Mouse (Mus musculus) liver, embryonic 14.5 days (tissue): Measurements from ENCODE around the gene Lsm6. TPM values are rescaled to one million over a fixed set of nuclear protein-coding genes. Genes with fewer than 3 reads are reported as not detected.

ENCODE experiments used
- ATAC-seq: fragments of 200-750 bp; cut with Nextera tagmentation; 2 replicates; pipeline ENCODE4 v1.8.0; 2017; ENCODE audit warnings: moderate number of reproducible peaks, mild to moderate bottlenecking, moderate library complexity; ENCODE audit not compliant: insufficient read depth
- DNase-seq, 3 experiments: peaks; one replicate each; pipeline ENCODE4 v3.0.0-alpha.2; 2012 to 2013; ENCODE audit warnings: low read depth in 3 of 3, low spot score in 3 of 3
- H3K27ac ChIP-seq: fragments of 300-500 bp; sonication (generic); 2 replicates; pipeline ENCODE4 v1.5.1; 2014; ENCODE audit warnings: moderate library complexity, mild to moderate bottlenecking, control low read depth, inconsistent platforms
- H3K27me3 ChIP-seq: fragments of 300-500 bp; sonication (generic); 2 replicates; pipeline ENCODE4 v1.6.1; 2014; ENCODE audit warnings: mild to moderate bottlenecking, low read length, moderate library complexity; ENCODE audit not compliant: control insufficient read depth, insufficient read depth
- H3K36me3 ChIP-seq: fragments of 300-500 bp; sonication (generic); replicated peaks from 2 replicates; pipeline ENCODE4 v1.6.1; 2014; ENCODE audit warnings: low read depth; ENCODE audit not compliant: control insufficient read depth, insufficient read depth
- H3K4me1 ChIP-seq, 2 experiments: fragments of 200-500 bp in 1 of 2; fragments of 300-500 bp in 1 of 2; sonication (generic) in 1 of 2; replicated peaks; 2 replicates each; pipeline ENCODE4 v1.6.1; 2012 to 2014; ENCODE audit warnings: antibody characterized with exemption in 1 of 2, inconsistent platforms in 1 of 2, low read length in 1 of 2; ENCODE audit not compliant: control insufficient read depth in 2 of 2, insufficient read depth in 2 of 2
- H3K4me2 ChIP-seq: fragments of 300-500 bp; sonication (generic); 2 replicates; pipeline ENCODE4 v1.6.1; 2014; ENCODE audit warnings: low read depth, mild to moderate bottlenecking, control low read depth, moderate library complexity
- H3K4me3 ChIP-seq, 2 experiments: fragments of 200-500 bp in 1 of 2; fragments of 300-500 bp in 1 of 2; sonication (generic) in 1 of 2; 2 replicates each; pipeline ENCODE4 v1.5.1; 2012 to 2014; ENCODE audit warnings: low read depth in 2 of 2, low read length in 2 of 2, mild to moderate bottlenecking in 2 of 2, control low read depth in 1 of 2, inconsistent platforms in 1 of 2, moderate library complexity in 1 of 2; ENCODE audit not compliant: insufficient read depth in 1 of 2
- H3K9ac ChIP-seq: fragments of 300-500 bp; sonication (generic); replicated peaks from 2 replicates; pipeline ENCODE4 v1.6.1; 2014; ENCODE audit warnings: mild to moderate bottlenecking, control low read depth, moderate library complexity
- H3K9me3 ChIP-seq: fragments of 300-500 bp; sonication (generic); 2 replicates; pipeline ENCODE4 v1.6.1; 2016; ENCODE audit warnings: low read length, mixed read lengths; ENCODE audit not compliant: control insufficient read depth
- CTCF ChIP-seq: IDR thresholded peaks from 2 replicates; pipeline ENCODE4 v1.5.1; 2016; ENCODE audit warnings: antibody characterized with exemption, low read depth, control low read depth
- EP300 ChIP-seq: IDR thresholded peaks from 2 replicates; pipeline ENCODE4 v1.6.1; 2016; ENCODE audit warnings: antibody characterized with exemption, low read depth
- WGBS: fragments of 180-500 bp; shearing (Covaris S2); extraction: QIAGEN DNeasy Blood & Tissue Kit; methylation state at CpG from one replicate; pipeline ENCODE4 v1.1.7; 2014; ENCODE audit not compliant: insufficient replicate concordance; 5-methylcytosine and 5-hydroxymethylcytosine counted together
- polyA plus RNA-seq, 2 experiments: library from polyadenylated mRNA; depleted of rRNA in 1 of 2; stranded (reverse) in 1 of 2; unstranded in 1 of 2; fragments of >200 nt; fragmentation: Nextera tagmentation in 1 of 2; extraction: Ambion mirVana in 1 of 2; gene quantifications; 2 replicates each; pipeline versions ENCODE4 v1.2.1 to v1.2.3; 2012 to 2014

Gene Lsm6
- polyA plus RNA-seq, 2 experiments: 39.3 to 117 TPM

DNA sequence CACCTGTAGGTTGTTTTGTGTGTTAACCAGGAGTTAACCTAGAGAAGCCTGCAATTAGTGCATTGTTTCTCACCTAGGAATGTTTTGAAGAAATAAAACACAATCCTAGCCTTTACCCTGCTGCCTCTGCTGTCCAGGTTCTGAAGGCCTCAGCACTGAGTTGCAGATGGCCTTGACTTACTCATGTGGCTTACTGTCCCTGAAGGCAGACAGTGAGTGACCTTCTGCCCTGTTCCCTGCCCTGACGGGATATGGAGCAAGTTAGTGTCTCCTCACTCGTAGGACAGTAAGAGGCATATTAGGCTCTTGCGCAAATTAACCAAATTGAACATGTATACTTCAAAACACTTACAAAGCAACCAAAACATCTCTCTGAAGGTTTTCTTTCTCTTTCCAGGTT is 22.3 kb downstream of the Lsm6 start:
- WGBS: 72% methylated on average over 3 of the region's 3 CpGs

DNA sequence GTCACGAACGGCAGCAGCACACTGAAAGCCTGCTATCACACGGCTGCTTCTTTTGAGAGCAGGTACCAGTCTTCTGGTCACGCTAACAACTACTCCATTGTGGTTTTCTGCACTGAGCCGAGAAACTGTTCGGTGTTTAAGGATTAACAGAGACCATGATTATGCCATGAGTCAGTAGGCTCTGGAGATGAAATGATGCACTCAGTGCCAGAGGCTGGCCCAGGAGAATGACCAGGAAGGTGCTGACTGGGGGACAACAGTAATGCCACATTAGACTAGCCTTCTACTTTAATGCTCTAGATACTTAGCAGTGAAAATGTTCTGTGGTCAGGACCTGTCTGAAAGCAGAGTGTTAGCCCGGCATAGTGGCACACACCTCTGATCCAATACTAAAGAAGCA is 23.0 kb downstream of the Lsm6 start:
- H3K9ac ChIP-seq: no peak overlapping the region
- H3K4me2 ChIP-seq: no peak overlapping the region
- H3K27ac ChIP-seq: no peak overlapping the region
- 0 out of 4 replicates have a peak, but pooled peaks cover 0 to 2% of the 10 kb centered on the region in 2 experiments for H3K4me1 ChIP-seq
- no peak overlapping the region for H3K4me3 ChIP-seq
- no peak for DNase-seq
- H3K27me3 ChIP-seq: no peaks in the 10 kb centered on the region
- H3K36me3 ChIP-seq: no peaks in the 10 kb centered on the region
- 75% methylated on average over 7 of the region's 7 CpGs for WGBS
- ATAC-seq: no peak
- TF ChIP-seq EP300 (no peak), CTCF (no peak)
- no peaks in the 10 kb centered on the region for H3K9me3 ChIP-seq

More for the DNA sequence above, 22.3 kb downstream of the Lsm6 start:
- H3K4me3 ChIP-seq: no peak overlapping the region
- DNase-seq (no peak), ATAC-seq (no peak)
- 0 out of 4 replicates have a peak, but pooled peaks cover 0 to 2% of the 10 kb centered on the region in 2 experiments for H3K4me1 ChIP-seq
- no peak overlapping the region for H3K27ac ChIP-seq
- no peak overlapping the region for H3K4me2 ChIP-seq
- H3K9me3 ChIP-seq: no peaks in the 10 kb centered on the region
- H3K9ac ChIP-seq: no peak overlapping the region
- H3K36me3 ChIP-seq: no peaks in the 10 kb centered on the region
- no peak for TF ChIP-seq EP300
- no peak for TF ChIP-seq CTCF
- no peaks in the 10 kb centered on the region for H3K27me3 ChIP-seq

DNA sequence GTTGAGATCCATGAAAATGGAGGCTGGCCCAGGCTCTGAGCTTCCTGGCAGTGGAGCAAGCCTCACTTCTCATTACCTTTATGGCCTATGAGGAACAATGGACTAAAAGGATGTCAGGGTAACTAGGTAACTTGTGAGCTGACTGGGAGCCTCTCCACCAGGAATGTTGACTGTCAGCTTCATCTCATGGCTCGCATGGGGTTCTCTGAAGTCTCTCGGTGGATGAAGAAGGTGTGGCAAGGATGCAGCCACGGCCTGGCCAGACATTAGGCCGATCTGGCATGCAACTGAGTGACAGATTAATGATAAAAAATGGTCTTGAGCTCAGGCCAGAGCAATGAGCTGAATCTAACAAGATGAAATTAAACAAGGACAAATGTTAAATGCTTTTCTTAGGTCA is 27.7 kb downstream of the Lsm6 start:
- Histone ChIP-seq H3K4me2 (no peak overlapping the region), H3K27ac (no peak overlapping the region), H3K9ac (no peak overlapping the region), H3K27me3 (no peaks in the 10 kb centered on the region), H3K4me3 (no peak overlapping the region), H3K9me3 (no peaks in the 10 kb centered on the region), H3K36me3 (no peaks in the 10 kb centered on the region), H3K4me1 (no peaks in the 10 kb centered on the region)
- DNase-seq: no peak
- 56% methylated on average over 4 of the region's 4 CpGs for WGBS
- no peak for ATAC-seq
- TF ChIP-seq EP300: no peak
- no peak for TF ChIP-seq CTCF

DNA sequence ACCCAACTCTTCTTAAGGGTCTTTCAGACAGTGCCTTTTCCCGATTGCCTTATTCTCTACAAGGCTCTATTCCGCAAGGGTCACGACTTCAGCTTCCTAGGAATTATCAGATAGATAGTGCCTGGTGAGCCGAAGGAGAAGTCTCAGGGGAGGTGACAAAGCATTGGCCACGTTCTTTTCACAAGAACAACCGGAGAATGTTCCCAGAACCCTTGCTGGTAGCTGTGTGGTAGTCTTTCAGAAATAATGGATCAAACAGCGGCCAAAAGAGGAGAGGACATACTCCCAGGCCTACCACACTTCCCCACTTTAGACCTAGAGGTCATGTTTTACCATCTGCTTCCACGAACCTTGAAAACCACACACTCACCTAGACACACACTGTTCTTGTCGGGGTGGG is 44.1 kb downstream of the Lsm6 start:
- no peak overlapping the region for H3K9ac ChIP-seq

DNA sequence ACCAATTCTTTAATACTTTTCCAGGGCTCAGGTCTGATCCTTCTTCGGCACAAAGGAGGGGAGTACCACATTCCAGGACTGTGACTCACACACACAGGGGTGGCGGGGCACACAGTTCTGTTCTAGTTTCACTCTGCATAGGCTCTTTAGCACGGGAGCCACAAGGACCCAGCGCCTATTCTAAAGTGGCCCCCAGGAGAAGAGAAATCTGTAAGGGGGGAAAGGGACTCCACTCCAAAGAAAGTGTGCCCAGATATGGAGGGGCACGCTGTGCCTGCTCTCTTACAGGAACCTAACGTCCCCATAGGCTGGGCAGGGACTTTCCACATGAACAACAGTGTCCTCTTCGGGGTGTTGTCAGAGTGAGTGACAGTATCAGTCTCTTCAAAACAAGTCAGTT is 49.7 kb downstream of the Lsm6 start:
- DNase-seq (no peak), ATAC-seq (no peak)
- Histone ChIP-seq H3K4me3 (no peak overlapping the region), H3K27me3 (no peaks in the 10 kb centered on the region), H3K4me1 (no peaks in the 10 kb centered on the region), H3K27ac (no peak overlapping the region), H3K9ac (no peak overlapping the region), H3K36me3 (no peaks in the 10 kb centered on the region), H3K9me3 (no peaks in the 10 kb centered on the region), H3K4me2 (no peak overlapping the region)
- TF ChIP-seq EP300 (no peak), CTCF (no peak)
- 55% methylated on average over 7 of the region's 7 CpGs for WGBS

More for the DNA sequence above, 44.1 kb downstream of the Lsm6 start:
- no peak for TF ChIP-seq EP300
- TF ChIP-seq CTCF: no peak
- Histone ChIP-seq H3K27me3 (no peaks in the 10 kb centered on the region), H3K4me3 (no peak overlapping the region), H3K9me3 (no peaks in the 10 kb centered on the region), H3K36me3 (no peaks in the 10 kb centered on the region), H3K4me1 (no peaks in the 10 kb centered on the region), H3K4me2 (no peak overlapping the region), H3K27ac (no peak overlapping the region)
- WGBS: 68% methylated on average over 9 of the region's 9 CpGs
- ATAC-seq: no peak
- no peak for DNase-seq

DNA sequence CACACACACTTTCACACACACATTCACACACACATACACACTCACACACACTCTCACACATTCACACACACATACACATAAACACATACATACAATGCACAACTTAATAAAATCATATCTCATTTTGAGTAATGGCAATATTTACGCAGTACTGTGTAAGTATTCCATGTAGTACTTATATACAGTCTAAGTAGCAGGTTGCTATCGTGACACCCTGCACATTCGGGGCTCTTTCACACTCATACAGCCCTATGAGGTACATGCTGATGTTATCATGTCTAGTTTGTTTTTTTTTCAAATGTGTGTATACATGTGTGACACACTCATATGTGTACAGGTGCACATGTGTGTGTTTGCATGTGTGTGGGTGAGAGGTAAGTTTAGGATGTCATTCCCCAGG is 50.4 kb downstream of the Lsm6 start:
- Histone ChIP-seq H3K36me3 (no peaks in the 10 kb centered on the region), H3K9me3 (no peaks in the 10 kb centered on the region), H3K4me1 (no peaks in the 10 kb centered on the region), H3K9ac (no peak overlapping the region), H3K27ac (no peak overlapping the region), H3K4me2 (no peak overlapping the region), H3K4me3 (no peak overlapping the region), H3K27me3 (no peaks in the 10 kb centered on the region)
- DNase-seq (no peak), ATAC-seq (no peak)
- 71% methylated on average over 3 of the region's 3 CpGs for WGBS
- TF ChIP-seq CTCF (no peak), EP300 (no peak)
